Mouse (Mus musculus) bone marrow macrophage, adult 2 months (primary cell): ENCODE results near the gene Grb2.

Experiments used
- CTCF ChIP-seq: IDR thresholded peaks from 2 replicates; pipeline ENCODE4 v1.5.1; 2012; ENCODE audit warnings: low read depth, mild to moderate bottlenecking, low read length, moderate library complexity
- POLR2A ChIP-seq: IDR thresholded peaks from 2 replicates; pipeline ENCODE4 v1.6.1; 2012; ENCODE audit warnings: mild to moderate bottlenecking, low read depth, low read length, borderline replicate concordance

DNA sequence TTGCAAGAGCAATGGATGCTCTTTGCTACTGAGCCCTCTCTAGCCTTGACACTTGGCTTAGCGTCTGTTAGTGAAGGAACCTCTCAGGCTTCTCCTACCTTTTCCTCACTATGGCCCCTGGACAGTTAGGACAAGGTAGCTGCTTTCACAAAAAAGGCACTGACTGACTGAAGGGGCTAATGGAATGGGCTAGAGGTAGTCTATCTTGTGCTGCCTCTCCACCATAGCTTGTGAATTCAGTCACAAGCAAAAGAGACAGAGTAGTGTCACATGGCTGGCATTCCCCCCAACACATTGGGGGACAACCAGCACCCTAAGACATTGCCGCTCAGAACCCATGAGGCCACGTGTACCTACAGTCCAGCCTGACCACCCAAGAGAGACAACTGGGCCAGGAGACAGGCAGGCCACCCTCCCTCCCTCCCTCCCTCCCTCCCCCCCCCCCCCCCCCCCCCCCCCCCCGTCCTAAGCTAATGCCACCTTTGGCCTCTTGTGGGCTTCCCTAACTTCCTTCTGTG, 68.0 kb downstream of the Grb2 start:
- TF ChIP-seq POLR2A (no peak), CTCF (no peak)
